Mouse (Mus musculus): Measurements from ENCODE around the gene Slc27a4.

GRCm38 (mm10) chr2:29771611-29772461 lies 30.6 kb upstream of the Slc27a4 start:
- TF ChIP-seq CTCF (IDR thresholded peaks at IDR 0.05; ENCODE audit: extremely low read depth, insufficient read depth, insufficient read length, insufficient replicate concordance) (no peak), POLR2A (IDR thresholded peaks at IDR 0.05; ENCODE audit: low read depth, low read length) (no peak)

Measured in spleen, adult 2 months (tissue).